Mouse (Mus musculus) cerebellum, postnatal 36 days (tissue): ENCODE measurements around the gene Slc22a7.

ENCODE experiments used
- DNase-seq, 2 experiments: peaks; one replicate each; pipeline ENCODE4 v3.0.0; 2021 to 2022; ENCODE audit warnings: mixed read lengths in 2 of 2

Slc22a7 gene

DNA sequence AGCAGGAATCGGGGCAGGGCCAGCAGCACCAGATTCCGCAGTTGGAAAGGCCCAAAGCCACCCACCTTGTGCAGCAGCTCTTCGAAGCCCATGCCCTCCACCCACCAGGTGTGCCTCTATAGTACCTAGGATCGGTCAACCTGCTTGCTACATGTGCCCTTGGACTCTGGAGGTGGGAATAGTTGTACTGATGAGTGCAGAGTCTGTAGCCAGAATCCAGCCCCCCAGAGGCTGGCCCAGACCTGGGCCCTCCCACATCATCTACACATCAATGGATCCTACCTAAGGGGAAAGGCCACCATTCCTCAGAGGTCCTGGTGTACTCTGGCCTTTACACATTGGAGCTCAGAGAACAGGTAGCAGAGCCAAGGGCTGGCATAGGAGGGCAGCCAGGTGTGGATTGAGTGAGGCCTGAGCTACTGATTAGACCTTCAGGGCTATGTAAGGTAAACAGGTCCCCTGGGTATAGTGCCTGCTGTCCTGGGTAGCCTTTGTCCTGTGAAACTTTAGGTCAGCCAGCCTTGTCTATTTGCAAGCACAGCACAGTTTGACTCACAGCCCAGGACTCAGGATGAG lies at the start of gene Slc22a7:
Gene Slc22a7 (minus strand): TSS at position 160 of the 576 bp plus-strand sequence.
- DNase-seq, result no peak

GRCm38 (mm10) chr17:46487431-46487830 lies 49.2 kb upstream of the Slc22a7 start, which contains the start of gene Ttbk1:
Ttbk1 (minus strand) TSS chr17:46487675.
- peak; percentile 76 to 82 for DNase-seq

DNA sequence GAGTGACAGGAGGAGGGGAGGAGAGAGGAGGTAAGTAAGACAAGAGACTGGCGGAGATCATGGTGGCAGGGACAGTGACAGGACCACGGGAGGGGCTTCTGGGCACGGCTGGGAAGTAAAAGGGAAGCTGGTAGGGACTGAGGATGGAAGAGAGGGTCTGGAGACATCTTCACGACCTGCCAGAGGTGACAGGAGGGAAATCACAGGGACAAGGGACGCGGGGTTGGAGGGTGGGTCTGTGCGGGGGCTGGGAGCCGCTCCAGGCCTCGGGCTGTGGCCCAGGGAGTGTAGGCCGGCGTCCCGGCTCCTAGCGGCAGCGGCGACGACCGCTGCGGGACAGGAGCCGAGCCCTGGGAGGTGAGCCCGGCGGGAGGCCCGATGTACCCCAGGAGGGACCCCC lies 48.7 kb upstream of the Slc22a7 start:
- DNase-seq, result peak in 1 of 2 experiments; percentile 27

DNA sequence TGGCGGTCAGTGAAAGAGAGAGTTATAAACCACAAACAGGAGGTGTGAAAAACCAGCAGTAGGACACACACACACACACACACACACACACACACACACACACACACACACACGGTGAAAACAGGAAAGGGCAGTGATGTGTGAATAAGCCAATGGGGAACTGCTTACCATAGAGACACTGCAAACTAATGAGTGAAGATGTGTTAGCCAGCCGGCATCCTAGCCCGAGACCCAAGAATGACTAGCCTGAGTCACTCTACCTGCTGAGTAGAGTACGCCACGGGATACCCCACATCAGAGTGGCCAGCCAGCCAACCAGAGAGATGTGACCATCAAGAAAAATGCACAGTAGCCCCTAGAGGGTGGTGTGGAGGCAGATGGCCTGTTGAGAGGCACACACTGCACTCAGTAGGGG lies 46.2 kb upstream of the Slc22a7 start:
- DNase-seq, result peak; percentile 50 to 52

- DNase-seq, result peak; percentile 54 to 55
Observed at GRCm38 (mm10) chr17:46484021-46484431, 45.8 kb upstream of the Slc22a7 start.

GRCm38 (mm10) chr17:46483561-46484001 lies 45.3 kb upstream of the Slc22a7 start:
- peak; percentile 75 to 77 for DNase-seq

DNA sequence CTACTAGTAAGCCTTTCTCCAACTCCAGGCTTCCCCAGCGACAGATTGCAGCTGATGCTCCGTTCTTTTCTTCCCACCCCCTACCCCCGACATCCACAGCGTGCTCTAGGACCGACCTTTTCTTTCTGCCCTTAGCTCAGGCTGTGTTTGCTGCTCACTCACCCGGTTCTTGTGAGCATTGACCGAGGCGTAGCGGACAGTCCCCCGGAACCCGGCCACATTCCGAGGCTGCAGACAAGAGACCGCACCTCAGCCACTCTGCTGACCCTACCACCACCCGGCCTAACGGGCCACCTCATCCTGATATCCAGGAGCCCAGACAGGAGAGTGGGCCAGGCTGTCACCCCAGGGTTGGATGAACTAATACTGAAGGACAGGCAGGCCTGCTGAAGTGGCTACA lies 39.0 kb upstream of the Slc22a7 start:
- no peak for DNase-seq

DNA sequence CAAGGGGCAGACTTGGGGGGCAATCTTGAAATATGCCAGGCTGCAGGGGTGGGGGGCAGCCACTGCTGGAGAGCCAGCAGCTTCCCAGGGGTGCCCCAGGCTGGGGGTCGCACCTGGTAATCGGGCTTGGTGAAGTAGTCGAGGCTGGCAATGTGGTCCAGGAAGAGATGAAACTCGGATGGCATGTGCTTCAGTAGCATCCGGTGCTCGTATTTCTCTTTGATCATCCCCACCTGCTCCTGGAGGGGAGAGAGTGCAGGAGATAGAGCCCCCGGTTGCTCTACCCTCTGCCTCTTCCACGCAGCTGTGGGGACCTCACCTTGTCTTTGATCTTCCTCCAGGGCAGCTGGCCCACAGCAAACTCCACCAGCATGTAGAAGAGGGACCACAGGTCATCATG lies 38.3 kb upstream of the Slc22a7 start:
- DNase-seq, result no peak

- DNase-seq, result peak; percentile 53 to 63
Observed at GRCm38 (mm10) chr17:46467830-46468229, 29.6 kb upstream of the Slc22a7 start.

GRCm38 (mm10) chr17:46462226-46462625 lies 24.0 kb upstream of the Slc22a7 start:
- DNase-seq, result no peak

DNA sequence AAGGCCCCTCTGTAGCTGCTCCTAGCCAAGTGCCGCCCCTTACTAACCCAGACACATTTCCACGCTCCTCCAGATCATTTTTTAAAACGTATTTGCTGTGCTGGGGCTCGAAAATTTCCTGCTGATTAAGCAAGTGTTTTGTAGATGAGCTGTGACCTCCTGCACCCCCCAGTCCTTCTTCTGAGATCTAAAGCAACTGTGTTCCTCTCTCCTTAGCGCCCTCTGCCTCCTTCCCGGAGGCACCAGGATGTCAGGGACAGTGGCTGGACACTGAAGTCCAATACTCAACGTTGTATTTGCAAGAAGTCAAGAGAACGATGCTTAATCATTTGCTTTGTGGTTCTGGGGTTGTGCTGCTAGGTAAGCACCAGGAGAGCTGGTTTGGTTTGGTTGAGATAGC lies 23.1 kb upstream of the Slc22a7 start:
- no peak for DNase-seq

DNA sequence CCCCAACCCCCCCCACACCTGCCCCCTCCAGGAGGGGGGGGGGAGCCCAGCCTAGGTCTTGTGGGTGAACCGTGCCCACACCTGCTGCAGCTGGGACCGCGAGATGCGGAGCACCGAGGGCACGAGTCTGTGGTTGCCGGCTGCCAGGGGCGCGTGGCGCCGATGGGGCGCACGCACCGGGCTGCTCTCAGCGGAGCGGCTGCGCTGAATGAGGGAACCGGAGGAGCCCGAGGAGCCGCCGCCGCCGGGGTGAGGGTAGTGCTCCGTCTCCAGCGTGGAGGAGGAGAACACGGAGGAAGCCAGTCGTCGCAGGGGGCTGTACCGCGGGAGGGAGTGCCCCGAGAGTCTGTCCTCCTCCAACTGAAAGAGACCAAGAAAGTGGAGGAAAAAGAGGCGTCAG lies 22.4 kb upstream of the Slc22a7 start:
- DNase-seq, result no peak

- no peak for DNase-seq
Observed at GRCm38 (mm10) chr17:46458439-46458838, 20.2 kb upstream of the Slc22a7 start.

DNA sequence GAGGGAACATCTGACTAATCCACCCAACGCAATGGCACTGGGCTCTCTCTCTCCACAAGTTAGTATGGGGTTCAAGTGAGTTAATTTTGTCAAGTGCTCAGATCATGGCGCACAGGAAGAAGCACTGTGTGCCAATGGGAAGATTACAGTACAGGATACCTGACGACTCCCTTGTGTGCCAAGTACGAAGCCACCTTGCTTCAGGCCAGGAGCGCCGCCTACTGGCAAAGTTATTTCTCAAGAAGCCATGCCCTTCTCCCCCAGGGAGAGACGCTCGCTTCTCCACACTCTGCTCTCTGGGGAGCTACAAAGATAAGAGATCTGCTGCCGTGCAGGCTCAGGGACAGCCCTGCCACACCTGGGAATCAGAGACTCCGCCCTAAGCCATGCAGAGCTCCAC lies 19.5 kb upstream of the Slc22a7 start:
- DNase-seq, result peak; percentile 50 to 51

GRCm38 (mm10) chr17:46455110-46455691 lies 16.9 kb upstream of the Slc22a7 start:
- DNase-seq, result peak in 1 of 2 experiments; percentile 33

GRCm38 (mm10) chr17:46454539-46454938 lies 16.3 kb upstream of the Slc22a7 start:
- no peak for DNase-seq

DNA sequence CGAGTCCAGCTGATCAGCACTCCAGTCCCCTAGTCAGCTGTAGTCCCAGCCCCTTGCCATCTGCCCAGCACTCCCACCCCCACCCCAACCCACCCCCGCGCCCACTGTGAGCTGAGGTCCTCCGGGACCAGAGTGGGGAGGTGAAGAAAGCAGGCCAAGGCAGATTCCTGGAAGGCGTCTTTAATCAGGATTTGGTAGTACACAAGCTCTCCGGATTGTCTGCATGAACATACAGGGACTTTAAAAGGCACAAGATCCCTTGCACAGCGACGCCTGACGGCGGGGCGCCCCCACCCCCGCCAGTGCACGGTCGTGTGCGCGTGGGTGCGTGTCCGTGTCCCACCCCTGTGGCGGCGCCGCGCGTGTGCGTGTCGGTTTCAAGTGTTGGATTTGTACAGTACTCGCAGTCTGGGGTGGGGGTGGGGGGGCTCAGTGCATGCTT lies 15.7 kb upstream of the Slc22a7 start:
- DNase-seq, result no peak

- no peak for DNase-seq
Observed at GRCm38 (mm10) chr17:46453302-46453948, 15.2 kb upstream of the Slc22a7 start.

DNA sequence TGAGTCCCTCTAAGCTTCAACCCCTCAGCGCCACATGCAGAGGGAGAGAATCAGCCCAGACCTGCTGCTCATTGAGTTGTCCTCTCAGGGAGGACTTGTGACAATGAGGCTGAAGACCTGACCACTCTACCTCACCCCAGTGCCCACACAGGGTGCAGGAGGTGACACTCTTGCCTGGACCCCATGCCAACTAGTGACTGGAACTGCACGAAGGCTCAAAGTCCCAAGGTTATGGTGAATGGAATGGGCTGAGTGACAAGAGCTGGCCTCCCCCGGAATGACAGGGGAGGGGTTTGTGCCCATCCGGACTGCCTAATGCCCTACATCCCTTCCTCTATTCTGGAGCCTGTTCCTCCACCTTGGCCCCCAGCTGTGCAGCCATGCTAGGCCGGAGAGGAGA lies 14.4 kb upstream of the Slc22a7 start:
- no peak for DNase-seq

DNA sequence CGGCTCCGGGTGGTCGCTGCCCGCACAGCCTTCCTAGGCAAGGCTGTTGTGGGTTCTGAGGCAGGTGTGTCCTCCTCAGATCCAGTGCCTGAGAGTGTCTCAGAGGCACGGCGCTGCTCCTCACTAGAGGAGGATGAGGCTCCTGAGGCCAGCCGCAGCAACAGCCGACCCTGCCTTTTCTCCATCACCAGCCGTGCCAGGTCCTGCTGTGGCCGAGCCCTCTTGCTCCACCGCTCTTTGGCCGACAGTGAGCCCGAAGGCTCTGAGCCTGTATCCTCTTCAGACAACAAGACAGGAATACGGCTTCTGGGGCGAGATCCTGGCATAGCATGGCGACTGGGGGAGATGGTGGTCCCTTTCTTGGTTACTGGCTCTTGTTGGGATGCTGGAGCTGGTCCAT lies 8.0 kb upstream of the Slc22a7 start:
- no peak for DNase-seq

DNA sequence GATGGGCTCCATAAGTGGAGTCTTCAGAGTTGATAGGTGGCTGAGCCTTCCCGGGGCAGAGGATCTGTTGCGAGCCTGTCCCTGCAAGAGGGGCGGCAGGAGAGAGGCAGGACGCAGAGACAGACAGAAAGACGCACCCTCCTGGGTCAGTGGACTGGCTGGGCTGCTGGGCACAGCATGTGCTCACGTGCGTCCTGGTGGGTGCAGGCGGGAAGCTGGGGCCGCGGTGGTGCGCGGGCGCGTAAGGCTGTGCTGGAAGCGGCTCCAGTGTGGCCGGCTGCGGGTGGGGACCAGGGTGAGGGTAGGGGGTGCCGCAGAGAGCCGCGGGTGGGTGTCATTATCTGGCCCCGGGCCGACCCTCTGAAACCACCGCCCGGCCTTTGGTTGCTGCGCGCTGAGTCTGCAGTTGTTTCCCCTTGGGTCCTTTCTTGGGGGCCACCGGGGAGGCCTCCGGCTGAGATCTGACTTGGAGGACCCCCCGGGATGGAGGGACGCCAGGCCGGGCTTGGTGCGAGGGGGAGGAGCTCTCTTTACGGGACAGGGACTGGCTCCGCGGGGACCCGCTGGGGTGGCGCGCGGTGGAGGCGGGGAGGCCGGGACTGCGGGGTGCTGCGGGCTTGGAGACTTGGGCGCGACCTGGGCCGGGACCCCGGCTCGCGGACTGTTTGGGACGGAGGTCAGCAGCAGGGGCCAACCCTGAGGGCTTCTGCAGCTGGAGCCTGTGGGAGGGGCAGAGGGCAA lies 6.8 kb upstream of the Slc22a7 start:
- DNase-seq, result no peak

DNA sequence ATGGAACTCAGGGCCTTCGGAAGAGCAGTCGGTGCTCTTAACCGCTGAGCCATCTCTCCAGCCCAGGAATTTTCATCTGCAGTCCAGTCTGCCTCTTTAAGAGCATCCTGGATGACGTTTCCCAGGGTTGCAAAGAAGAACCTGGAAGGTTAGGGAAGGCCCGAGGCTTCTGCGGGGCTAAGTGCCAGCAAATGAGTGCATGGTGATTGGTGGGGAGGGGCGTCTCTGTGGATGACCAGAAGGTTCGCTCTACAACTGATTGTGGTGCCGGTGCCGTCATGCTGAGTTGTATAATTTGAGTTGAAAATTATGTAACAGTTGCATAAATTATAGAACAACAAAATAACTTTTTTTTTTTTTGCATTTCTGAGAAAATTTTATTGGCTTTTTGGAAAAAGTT lies 919 bp upstream of the Slc22a7 start:
- no peak for DNase-seq

- DNase-seq, result peak; percentile 59 to 61
Observed at GRCm38 (mm10) chr17:46436672-46437366, 1.4 kb downstream of the Slc22a7 start.
